Mouse (Mus musculus) WW6 (cell line): Measurements from ENCODE around the gene Soat1.
"Not testable (repeated sequence)": the region's sequence is repeated elsewhere in the genome, so short reads cannot be mapped to it uniquely, and the experiment has no call there.

ENCODE experiments used
- DNase-seq: peaks from one replicate; pipeline ENCODE4 v3.0.0-alpha.2; 2013; ENCODE audit warnings: low read depth, low spot score

The Soat1 gene

GRCm38 (mm10) chr1:156425746-156426145, 48.4 kb downstream of the Soat1 start:
- DNase-seq, result no peak

- no peak for DNase-seq
Observed at GRCm38 (mm10) chr1:156424054-156424453, 50.1 kb downstream of the Soat1 start.

- DNase-seq, result no peak
Observed at GRCm38 (mm10) chr1:156423493-156423892, 50.6 kb downstream of the Soat1 start.

- no peak for DNase-seq
Observed at GRCm38 (mm10) chr1:156422856-156423255, 51.3 kb downstream of the Soat1 start.

- peak; percentile 65 for DNase-seq
Observed at GRCm38 (mm10) chr1:156420671-156421297, 53.3 kb downstream of the Soat1 start, which contains the start of gene Axdnd1. Gene Axdnd1, minus strand, starts transcription at chr1:156421159.

GRCm38 (mm10) chr1:156418170-156418569, 56.0 kb downstream of the Soat1 start:
- no peak for DNase-seq

- no peak for DNase-seq
Observed at GRCm38 (mm10) chr1:156408521-156408920, 65.6 kb downstream of the Soat1 start.

- no peak for DNase-seq
Observed at GRCm38 (mm10) chr1:156408004-156408403, 66.1 kb downstream of the Soat1 start.

GRCm38 (mm10) chr1:156403251-156403650, 70.9 kb downstream of the Soat1 start:
- no peak for DNase-seq

- no peak for DNase-seq
Observed at GRCm38 (mm10) chr1:156402491-156402890, 71.6 kb downstream of the Soat1 start.

GRCm38 (mm10) chr1:156400159-156400558, 74.0 kb downstream of the Soat1 start:
- DNase-seq, result not testable (repeated sequence)

- DNase-seq, result no peak
Observed at GRCm38 (mm10) chr1:156393148-156393547, 81.0 kb downstream of the Soat1 start.

GRCm38 (mm10) chr1:156386880-156387279, 87.3 kb downstream of the Soat1 start:
- DNase-seq, result no peak

GRCm38 (mm10) chr1:156386232-156386631, 87.9 kb downstream of the Soat1 start:
- DNase-seq, result no peak

GRCm38 (mm10) chr1:156381217-156381616, 92.9 kb downstream of the Soat1 start:
- DNase-seq, result no peak
